Mouse (Mus musculus) granulocyte monocyte progenitor cell, adult 5-6 weeks (primary cell): ENCODE measurements at regions not wholly inside any gene's neighbourhood (a gene's known extent, or its start where the extent isn't known, plus 50 kb on each side); places are given as distances from the start of the nearest gene placed in this dataset.
A peak's percentile ranks its signal among the peaks of the same experiment; 100 is the strongest.

Experiments used
- ATAC-seq: replicated peaks from 2 replicates; pipeline ENCODE4 v1.8.0; 2016; ENCODE audit warnings: mild to moderate bottlenecking, moderate TSS enrichment, inconsistent platforms; ENCODE audit not compliant: poor library complexity, severe bottlenecking

DNA sequence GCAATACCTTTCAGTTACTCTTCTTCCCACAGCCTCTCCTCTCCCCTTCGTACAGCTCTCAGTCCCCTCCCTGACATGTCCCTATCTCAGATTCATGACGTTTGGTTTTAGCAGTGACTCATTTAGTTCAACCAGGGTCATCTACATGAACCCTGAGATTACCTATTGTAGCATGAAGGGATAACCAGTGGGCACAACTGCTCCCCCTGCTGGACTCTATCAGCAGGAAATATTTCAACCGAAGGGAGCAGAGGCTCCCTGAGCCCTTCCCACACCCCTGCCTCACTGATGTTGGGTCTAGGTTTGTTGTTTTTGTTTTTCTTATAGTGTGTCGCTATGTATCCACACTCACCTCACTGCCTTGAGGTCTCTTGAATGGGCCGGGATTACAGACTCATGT is 455.4 kb downstream of the Cdh26 start:
- ATAC-seq, result peak; percentile 87

DNA sequence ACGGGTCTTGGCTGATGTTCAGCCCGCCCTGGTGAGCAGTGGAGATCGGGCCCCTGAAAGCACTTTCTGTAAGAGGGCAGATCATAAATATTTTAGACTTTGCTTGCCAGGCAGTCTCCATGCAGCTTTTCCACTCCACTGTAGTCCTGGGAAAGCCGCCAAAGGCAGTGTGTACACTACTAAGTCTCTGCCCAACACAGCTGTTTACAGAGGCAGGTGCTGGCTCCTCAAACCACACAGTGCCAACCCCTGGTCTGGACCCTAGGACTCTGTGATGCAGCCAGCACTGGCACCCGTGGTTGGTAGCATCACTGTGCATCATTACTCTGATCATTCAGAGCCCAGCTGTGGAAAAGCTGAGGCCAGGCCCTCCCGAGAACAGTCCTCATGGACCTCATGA is 458.4 kb downstream of the Cdh26 start:
- no peak for ATAC-seq

GRCm38 (mm10) chr2:178902397-178902796 is 472.1 kb downstream of the Cdh26 start:
- ATAC-seq, result no peak

DNA sequence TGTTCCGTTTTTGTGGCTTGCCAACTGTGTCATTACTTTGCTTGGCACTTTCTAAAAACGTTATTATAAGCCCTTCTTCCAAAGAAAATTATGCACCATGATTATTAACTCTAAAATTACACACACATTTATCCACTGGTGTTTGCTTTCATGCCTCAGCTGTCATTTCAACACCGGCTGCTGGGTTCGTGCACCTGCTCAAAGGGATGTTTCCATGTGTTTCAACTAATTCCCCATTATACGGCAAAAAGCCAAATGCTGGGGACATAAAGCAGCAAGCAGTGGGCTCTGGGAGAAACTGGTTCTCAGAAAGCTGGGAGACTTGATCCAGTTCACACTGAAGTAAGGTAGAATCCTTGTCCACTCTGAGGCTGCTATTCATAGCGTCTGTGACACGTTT is 479.0 kb downstream of the Cdh26 start:
- ATAC-seq, result no peak

GRCm38 (mm10) chr2:178911646-178912045 is 481.3 kb downstream of the Cdh26 start:
- no peak for ATAC-seq

- ATAC-seq, result no peak
Measured at GRCm38 (mm10) chr2:178916316-178917033, 486.1 kb downstream of the Cdh26 start.

DNA sequence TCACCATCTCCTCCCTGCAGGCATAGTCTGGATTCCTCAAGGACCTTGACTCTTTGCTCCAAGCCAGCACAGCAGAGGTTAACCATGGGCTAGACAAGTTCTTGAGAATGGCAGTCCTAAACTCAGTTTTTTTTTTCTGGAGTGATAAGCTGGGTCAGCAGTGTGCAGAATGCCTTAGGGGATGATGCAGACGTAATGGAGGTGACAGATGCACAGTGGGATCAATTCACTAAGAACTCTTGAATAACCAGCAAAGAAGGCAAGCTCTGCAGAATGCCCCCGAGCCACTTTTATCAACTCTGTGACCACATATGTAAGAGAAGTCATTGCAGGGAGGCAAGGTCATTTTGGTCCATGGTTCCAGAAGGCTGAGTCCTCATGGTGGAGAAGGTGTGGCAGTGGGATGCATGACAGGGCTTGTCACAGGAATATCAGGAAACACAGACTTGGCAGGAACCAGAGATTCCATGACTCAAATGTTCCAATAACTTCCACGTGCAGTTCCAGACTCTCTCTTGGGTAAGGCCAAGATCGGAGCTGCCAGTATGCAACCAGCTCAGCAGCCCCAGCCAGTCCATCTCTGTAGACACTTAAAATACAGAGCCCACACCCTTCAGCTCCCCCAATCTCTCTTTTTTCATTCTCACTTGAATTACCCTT is 494.3 kb downstream of the Cdh26 start:
- ATAC-seq, result no peak

DNA sequence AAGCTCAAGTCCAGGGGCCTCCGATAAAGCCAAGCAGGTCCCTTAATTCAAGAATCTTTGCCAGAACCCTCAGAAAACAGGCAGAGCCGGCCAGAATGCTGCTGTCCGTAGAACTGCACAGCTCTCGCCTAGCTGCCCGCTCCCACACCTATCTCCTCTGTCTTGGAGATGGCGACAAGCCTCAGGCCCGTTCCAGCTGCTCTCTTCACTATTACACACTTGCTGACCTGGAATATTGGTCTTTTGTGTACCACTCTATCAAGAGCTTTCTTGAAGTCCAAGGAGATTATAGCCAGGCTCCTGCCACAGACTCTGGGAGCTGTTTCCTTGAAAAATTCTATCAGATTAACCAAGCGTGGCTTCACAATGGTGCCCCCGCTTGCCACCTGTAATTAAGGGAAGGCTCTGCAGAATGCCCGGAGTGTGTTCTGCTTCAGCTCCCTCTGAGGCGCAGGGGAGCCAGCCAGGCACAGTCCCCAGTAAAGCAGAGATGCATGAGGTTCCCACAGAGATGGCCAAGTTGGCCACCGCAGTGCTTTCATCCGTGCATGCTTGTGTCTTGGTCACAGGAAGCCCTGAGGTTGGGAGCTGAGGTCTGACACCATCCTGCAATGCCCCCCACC is 496.8 kb downstream of the Cdh26 start:
- ATAC-seq, result no peak

DNA sequence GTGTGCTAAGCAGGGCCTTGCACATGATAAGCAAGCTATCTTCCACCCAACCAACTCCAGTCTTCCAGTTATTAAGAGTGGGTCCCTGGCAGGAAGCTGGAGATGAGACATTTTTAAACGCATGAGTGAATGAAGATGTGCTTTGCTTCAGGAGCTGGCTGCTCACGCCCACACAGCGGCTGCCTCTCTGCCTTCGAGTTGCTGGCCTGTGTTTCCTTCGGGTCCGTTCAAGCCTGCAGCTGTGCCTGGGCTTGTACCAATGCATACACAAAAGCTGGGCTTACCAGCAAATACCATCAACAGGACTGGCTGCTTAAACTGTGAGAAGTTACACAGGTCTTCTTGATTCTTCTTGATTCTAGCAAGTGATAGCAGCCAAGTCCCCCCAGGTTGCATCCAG is 498.7 kb downstream of the Cdh26 start:
- ATAC-seq, result no peak

DNA sequence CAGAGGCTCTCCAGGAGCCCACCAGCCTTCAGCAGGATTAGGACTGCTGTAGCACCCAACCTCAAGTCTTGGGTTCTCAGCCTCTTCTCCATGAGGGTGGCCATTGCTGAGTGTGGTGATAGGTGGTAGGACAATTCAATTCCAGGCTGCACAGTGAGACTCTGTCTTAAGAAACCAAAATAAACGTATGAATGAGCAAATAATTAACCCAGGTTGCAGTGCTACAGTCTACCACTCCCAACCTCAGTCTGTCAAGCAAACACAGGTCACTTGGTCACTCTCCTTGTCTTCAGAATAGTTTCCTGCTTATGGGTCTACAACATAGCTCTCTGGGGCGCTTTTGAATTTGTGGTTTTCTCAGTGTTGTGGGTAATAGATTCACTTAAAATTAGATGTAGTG is 499.8 kb downstream of the Cdh26 start:
- ATAC-seq, result no peak

DNA sequence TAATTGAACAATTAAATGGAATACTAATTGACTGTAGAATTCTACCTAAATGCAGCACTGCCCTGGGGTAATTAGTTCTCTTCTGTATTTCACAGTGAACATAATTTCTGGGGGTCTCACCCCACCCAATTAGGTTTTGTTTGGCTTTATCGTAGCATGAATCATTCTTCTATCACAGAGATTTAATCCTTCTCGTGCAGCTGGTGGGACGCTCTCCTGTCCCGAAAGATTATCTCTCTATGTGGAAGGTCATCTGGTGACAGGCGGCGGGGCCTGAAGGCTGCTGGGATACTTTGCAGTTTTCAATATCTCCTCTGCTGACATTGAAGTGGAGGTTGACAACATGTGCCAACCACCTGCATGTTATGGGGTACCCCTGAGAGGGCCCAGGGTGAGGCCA is 493.8 kb upstream of the Cdh4 start:
- ATAC-seq, result no peak

GRCm38 (mm10) chr2:178949103-178949502 is 493.1 kb upstream of the Cdh4 start:
- no peak for ATAC-seq

GRCm38 (mm10) chr2:178950304-178950703 is 491.9 kb upstream of the Cdh4 start:
- no peak for ATAC-seq

GRCm38 (mm10) chr2:178954420-178955067 is 487.7 kb upstream of the Cdh4 start:
- no peak for ATAC-seq

- no peak for ATAC-seq
Measured at GRCm38 (mm10) chr2:178958829-178959228, 483.4 kb upstream of the Cdh4 start.

GRCm38 (mm10) chr2:178959603-178960002 is 482.6 kb upstream of the Cdh4 start:
- ATAC-seq, result no peak

- no peak for ATAC-seq
Measured at GRCm38 (mm10) chr2:178967584-178968365, 474.5 kb upstream of the Cdh4 start.

DNA sequence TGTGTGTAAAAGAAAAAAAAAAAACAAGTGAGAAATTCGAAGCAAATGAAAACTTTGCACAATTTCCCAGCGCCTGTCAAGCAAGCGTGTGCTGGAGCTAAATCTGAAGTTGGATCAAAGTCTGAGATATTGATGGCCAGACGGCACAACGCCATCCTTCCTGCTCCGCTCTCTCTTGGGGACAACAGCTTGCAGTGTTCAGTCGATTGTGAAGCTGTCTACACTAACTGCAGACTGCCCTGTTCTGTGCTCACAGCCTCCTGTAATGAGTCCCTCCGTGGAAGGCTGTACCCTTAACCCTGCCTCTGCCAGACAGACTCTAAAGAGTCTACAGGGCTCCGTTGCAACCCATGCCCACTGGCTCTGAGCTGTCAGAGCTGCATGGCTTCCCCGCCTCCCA is 472.5 kb upstream of the Cdh4 start:
- no peak for ATAC-seq

- no peak for ATAC-seq
Measured at GRCm38 (mm10) chr2:178975366-178975765, 466.9 kb upstream of the Cdh4 start.

DNA sequence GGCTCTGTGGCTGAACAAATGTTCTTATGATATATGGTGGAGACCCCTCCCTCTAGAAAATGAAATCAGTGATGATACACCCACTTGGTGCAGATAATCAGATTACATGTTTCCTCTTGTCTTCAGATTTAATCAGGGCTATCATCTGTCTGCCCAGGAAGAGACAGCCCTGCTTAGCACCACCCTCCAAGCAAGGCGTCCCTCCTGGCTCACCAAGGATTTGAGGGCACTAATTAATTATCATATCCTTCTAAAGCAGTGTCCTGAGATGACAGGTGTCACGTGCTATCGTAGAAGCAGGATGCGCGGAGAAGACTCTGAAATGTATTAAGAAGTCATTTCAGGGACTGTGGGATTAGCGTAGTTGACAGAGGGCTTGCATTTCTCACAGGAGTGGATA is 466.2 kb upstream of the Cdh4 start:
- no peak for ATAC-seq

DNA sequence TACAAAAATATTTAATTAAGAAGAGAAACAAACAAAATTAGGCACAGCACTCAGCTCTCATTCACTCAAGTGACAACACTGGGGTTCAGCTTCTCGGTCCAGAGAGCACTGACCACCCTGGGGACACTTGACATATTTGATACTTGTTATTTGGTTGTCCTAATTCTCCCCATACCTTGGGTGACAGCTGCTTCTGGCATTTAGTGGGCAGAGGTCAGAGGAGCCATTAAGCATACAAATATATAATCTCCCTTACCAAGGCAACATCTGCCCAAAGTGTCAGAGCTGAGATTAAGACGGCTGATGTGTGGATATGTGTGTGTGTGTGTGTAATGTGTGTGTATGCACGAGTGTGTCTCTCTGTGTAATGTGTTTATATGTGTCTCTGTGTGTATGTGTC is 465.7 kb upstream of the Cdh4 start:
- ATAC-seq, result no peak
